Mouse (Mus musculus): ENCODE measurements around the gene Gm9821.

DNA sequence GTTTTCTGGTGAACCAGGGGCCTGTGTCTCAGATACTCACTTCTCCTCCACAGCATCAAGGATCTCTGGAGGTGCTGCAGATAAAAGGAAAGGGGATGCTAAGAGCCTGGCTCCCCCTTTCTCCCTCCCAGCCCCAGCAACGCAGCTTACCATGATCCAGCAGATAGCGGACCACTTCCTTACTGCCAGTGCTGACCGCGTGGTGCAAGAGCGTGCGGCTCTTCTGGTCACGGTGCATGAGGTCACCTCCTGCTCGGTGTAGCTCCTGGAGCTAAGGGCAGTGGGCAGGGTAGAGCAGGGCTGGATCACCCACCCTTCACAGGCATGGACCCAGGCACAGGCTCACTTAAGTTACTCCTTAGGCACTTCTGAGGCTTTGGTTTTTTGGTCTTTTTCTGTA, 11.5 kb upstream of the Gm9821 start:
- TF ChIP-seq CTCF (IDR thresholded peaks at IDR 0.05; ENCODE audit: insufficient read depth, low read length) (no peak), POLR2A (IDR thresholded peaks at IDR 0.05; ENCODE audit: borderline replicate concordance, extremely low read depth, low read depth, low read length) (no peak)

Data from lung, adult 2 months (tissue).